Mouse (Mus musculus): Measurements from ENCODE around the gene Gjc1.

GRCm38 (mm10) chr11:102778165-102778564 lies 41.3 kb downstream of the Gjc1 start:
- TF ChIP-seq CTCF (IDR thresholded peaks at IDR 0.05; ENCODE audit: low read depth, low read length) (no peak), TAL1 (conservative IDR thresholded peaks at IDR 0.05; ENCODE audit: low read depth, low read length) (no peak), GATA1 (IDR thresholded peaks at IDR 0.05; ENCODE audit: borderline replicate concordance, low read length) (no peak), POLR2AphosphoS5 (IDR thresholded peaks at IDR 0.05; ENCODE audit: insufficient replicate concordance, low read depth, low read length) (no peak)

All from G1E (cell line).